Mouse (Mus musculus) erythroblast, adult 5-6 weeks (primary cell): ENCODE measurements around the gene Acsbg1. TPM values are rescaled to one million over a fixed set of nuclear protein-coding genes. Genes with fewer than 3 reads are reported as not detected.
"Not testable (repeated sequence)": the region's sequence is repeated elsewhere in the genome, so short reads cannot be mapped to it uniquely, and the experiment has no call there.

Source experiments
- ATAC-seq: replicated peaks from 2 replicates; pipeline ENCODE4 v1.8.0; 2016; ENCODE audit warnings: moderate number of reproducible peaks, mild to moderate bottlenecking, moderate TSS enrichment, inconsistent platforms; ENCODE audit not compliant: poor library complexity, low FRiP score, severe bottlenecking
- total RNA-seq, 2 experiments: library from RNA; stranded (forward) in 1 of 2; stranded (reverse) in 1 of 2; fragments of 150-400 nt in 1 of 2; fragments of 200-764, 138-1000 nt in 1 of 2; gene quantifications; 2 replicates each; pipeline versions ENCODE4 v1.2.3 to v1.2.4; 2015 to 2017; ENCODE audit warnings: low replicate concordance in 2 of 2

Acsbg1 gene
- total RNA-seq (2015; ENCODE audit: low replicate concordance) = not detected in 2 replicates
- total RNA-seq (2017; ENCODE audit: low replicate concordance) = not detected in 2 replicates

GRCm38 (mm10) chr9:54661605-54662377 is at the start of gene Acsbg1:
Gene Acsbg1, minus strand, starts transcription at chr9:54661870.
- ATAC-seq = no peak

- no peak for ATAC-seq
Measured at GRCm38 (mm10) chr9:54708085-54708484, 46.4 kb upstream of the Acsbg1 start.

GRCm38 (mm10) chr9:54707288-54707999 is 45.8 kb upstream of the Acsbg1 start:
- ATAC-seq = no peak

DNA sequence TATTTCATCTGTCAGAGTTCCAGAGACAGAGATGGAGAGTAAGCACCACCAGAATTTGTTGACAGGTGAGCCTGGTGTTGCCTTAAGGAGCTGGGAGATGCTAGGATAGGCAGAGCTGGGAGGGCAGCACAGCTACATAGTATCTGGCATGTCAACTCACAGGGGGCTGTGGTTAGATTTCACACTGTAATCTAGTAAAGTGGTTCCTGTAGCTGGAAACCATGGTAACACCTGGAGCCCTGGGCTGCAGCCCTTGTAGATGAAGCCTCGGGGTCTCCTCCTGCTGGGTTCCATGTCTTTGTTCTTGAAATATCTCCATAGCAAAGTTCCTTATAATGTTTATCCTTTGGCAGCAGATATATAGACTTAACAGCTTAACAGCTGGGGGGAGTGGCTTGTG is 43.9 kb upstream of the Acsbg1 start:
- ATAC-seq = no peak

- ATAC-seq = peak; percentile 60
Measured at GRCm38 (mm10) chr9:54704361-54704760, 42.7 kb upstream of the Acsbg1 start.

DNA sequence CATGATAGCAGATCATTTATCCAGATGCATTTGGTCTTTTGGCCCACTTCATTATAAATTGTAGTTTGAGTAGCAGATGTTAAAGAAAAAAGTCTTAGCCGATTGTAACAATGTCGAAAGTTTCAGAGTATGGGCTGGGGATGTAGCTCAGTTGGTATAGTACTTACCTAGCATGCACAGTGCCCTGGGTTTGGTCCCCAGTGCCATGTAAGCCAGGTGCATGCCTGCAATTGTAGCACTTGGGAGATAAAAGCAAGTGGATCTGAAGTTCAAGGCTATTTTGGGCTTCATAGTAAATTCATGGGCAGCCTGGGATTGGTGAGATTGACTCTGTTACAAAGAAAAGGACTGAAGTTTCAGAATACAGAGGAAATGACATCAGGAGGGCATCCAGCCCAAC is 40.9 kb upstream of the Acsbg1 start:
- no peak for ATAC-seq

DNA sequence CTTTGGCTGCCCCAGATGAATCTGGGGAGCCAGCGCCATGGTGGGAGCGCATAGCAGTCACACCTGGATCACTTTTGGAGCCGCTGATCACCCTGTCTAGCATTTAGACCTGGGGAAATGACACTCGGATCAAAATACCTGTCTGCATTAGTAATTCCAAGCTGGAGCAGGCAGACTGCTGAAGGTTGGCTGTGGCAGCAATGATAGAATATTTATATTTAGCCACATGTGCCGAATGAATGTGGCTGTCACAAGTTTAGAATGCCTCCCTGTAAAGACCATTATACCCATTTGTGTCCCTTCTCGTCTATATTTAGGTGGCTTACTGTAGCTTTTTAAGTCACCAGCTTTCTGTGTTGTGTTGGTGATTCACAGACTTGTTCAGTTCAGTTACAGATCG is 39.1 kb upstream of the Acsbg1 start:
- no peak for ATAC-seq

DNA sequence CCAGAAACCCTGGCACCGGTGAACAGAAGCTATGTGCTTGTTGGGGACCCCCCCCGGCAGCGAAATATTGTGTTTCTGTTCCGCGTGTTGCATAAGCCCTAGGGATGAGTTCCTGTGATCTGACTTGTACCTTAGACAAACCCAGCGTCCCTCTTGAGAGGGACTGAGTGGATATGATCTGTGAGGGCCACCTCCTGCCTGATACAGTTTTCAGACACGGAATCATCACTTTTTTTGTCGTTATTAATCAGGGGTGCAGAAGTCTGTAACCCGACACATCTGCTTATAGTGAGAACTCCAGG is 38.5 kb upstream of the Acsbg1 start:
- 0 out of 2 replicates have a peak, but pooled peaks have one; percentile 18 for ATAC-seq

DNA sequence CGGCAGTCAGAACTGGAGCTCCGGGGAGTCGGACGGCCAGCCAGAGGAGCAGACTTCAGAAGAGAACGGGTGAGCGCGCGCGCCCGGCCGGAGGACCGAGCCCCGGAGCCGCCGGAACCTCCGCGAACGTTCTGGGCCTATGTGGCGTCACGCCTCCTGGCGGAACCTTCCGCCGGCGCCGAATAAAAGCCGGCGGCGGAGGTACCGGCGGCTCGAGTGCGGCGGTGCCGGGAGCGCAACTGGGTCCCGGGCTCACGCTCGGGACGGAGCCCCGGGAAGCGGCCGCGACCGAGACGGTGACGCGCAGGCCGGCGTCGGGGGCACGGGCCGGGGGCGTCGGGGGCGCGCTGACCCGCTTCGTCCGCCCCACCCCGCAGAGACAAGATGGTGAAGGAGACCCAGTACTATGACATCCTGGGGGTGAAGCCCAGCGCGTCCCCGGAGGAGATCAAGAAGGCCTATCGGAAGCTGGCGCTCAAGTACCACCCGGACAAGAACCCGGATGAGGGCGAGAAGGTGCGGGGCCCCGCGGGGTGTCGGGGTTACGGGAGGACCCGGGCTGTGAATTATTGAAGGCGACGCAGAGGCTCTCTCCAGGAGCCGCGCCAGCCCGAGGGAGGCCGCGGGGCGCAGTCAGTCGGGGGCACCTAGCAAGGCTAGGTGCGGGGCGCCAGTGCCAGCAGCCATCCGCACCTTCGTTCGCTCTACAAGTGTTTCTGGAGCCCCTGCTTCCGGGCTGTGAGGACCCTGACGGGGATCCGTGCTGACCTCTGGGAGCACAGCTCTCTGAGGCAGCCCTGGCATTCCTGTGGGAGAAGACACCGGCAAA is 37.9 kb upstream of the Acsbg1 start:
- peak; percentile 46 for ATAC-seq

DNA sequence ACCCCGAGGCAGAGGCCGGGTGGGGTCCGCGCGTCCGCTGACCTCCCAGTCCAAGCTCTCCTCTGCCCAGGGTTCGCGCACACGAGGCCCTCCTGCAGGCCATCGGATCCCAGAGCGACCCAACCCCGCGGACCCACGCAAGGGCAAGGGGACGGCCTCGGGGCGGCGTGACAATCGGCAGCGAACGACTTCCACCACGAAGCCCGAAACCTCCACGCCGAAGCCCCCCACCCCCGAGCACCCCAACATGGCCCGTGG is 37.3 kb upstream of the Acsbg1 start:
- ATAC-seq = peak; percentile 33

- peak; percentile 86 for ATAC-seq
Measured at GRCm38 (mm10) chr9:54698318-54699086, 36.8 kb upstream of the Acsbg1 start, which contains the start of gene Dnaja4. Gene Dnaja4, plus strand, starts transcription at chr9:54698873.

DNA sequence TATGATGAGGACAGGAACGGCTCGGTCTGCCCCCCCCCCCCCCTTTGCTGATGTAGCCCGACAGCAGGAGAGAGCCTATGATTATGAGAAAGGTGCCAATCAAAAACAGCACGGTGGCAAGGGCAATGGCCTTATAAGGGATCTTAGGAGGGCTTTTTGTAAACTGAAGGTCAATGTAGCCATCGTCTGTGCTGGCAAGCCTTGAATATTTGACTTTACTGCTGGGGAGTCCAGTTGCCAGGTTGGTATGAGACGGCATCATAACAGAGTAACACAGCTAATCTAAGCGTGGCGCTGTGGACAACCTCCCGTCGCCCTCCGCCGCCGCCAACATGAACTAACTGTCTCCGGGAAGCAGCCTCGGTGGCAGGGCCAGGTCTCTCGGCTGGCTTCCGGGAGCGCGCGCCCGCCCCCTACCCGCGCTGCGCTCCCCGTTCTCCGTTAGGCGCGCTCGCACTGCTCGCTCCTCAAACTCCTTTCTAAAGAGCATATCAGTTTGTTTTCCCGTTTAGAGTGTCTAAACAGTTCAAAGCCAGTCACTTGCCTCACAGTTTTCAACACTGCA is 29.7 kb upstream of the Acsbg1 start:
- peak; percentile 51 for ATAC-seq

DNA sequence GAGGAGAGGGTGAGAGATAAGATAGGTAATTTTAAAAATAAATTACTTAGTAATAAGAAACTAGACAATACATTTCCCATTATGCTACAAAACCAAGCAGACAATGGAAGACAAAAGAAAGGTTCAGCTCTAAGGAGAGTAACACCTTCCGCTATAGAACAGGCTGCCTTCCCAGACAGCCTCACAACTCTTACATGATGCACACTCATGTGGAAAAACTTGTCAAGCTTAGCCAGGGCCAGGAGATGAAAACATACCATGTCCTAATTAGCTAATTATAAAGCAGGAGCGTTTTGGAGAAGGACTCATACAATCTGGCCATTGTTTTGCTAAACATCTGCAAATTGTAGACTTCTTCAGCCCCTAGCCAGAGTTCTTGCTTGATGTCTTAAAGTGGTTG is 29.0 kb upstream of the Acsbg1 start:
- not testable (repeated sequence) for ATAC-seq

- no peak for ATAC-seq
Measured at GRCm38 (mm10) chr9:54689446-54689845, 27.8 kb upstream of the Acsbg1 start.

GRCm38 (mm10) chr9:54687246-54688236 is 25.9 kb upstream of the Acsbg1 start:
- no peak for ATAC-seq

DNA sequence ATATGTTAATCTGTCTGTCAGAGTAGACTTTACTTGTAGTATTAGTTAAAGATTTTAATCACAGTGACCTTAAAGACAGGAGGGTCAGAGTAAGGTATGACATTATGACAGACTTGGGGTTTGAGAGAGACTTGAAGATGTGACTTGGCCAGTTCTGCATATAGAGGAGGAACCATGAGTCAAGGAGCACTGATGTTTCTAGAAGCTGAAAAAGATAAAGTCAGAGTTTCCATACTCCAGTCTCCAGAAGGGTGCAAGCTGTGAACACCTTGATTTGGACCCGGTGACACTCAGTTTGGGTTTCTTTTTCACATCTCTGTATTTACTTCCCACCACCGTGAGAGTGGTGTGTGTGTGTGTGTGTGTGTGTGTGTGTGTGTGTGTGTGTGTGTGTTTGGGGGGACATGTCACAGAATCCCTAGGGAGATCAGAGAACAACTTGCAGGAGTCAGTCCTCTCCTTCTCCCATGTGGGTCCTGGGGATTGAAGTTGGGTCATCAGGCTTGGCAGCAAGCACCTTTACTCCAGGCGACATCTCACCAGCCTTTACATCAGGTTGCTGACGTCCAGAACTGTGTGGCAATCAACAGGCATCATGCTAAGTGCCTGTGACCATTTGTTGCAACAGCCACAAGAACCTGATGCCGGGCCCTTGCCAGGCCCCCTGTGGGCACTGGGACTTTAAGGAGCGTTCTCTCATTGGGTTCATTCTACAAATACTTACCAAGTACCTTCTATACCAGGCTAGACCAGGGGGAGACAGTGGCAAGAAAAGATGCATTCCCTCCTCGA is 22.3 kb upstream of the Acsbg1 start:
- no peak for ATAC-seq

- no peak for ATAC-seq
Measured at GRCm38 (mm10) chr9:54682846-54683245, 21.2 kb upstream of the Acsbg1 start.

DNA sequence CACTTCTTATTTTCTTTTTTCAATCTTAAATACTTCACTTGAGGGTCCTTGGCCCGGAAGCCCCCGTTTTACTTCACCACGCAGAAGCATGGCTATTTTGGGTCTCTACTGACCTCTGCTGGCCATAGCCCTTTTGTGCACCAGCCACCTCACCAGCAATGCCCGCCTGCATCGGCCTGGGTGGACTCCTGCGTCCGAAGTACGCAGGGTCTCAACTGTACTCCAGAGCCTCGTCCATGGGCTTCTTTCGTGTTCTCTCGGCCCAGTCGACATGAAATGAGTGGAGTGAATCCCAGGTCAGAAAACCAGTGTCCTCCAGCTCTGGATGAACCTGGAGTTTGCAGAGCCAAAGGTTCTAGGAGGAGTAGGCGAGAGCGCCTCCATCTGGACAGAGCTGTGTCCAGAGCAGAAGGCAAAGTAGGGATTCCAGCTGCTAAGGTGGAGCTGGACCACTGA is 14.9 kb upstream of the Acsbg1 start:
- peak; percentile 93 for ATAC-seq
